Mouse (Mus musculus) spleen, adult 2 months (tissue): Measurements from ENCODE around the gene Bcl7a.
A peak's percentile ranks its signal among the peaks of the same experiment; 100 is the strongest.

Source experiments
- CTCF ChIP-seq: fragments of 200-500 bp; IDR thresholded peaks from 2 replicates; pipeline ENCODE4 v1.5.1; 2011; ENCODE audit warnings: mild to moderate bottlenecking, inconsistent platforms; ENCODE audit not compliant: insufficient read depth, insufficient read length, insufficient replicate concordance; ENCODE audit errors: extremely low read depth
- POLR2A ChIP-seq: fragments of 200-500 bp; IDR thresholded peaks from 2 replicates; pipeline ENCODE4 v1.6.1; 2011; ENCODE audit warnings: low read depth, low read length, inconsistent platforms

DNA sequence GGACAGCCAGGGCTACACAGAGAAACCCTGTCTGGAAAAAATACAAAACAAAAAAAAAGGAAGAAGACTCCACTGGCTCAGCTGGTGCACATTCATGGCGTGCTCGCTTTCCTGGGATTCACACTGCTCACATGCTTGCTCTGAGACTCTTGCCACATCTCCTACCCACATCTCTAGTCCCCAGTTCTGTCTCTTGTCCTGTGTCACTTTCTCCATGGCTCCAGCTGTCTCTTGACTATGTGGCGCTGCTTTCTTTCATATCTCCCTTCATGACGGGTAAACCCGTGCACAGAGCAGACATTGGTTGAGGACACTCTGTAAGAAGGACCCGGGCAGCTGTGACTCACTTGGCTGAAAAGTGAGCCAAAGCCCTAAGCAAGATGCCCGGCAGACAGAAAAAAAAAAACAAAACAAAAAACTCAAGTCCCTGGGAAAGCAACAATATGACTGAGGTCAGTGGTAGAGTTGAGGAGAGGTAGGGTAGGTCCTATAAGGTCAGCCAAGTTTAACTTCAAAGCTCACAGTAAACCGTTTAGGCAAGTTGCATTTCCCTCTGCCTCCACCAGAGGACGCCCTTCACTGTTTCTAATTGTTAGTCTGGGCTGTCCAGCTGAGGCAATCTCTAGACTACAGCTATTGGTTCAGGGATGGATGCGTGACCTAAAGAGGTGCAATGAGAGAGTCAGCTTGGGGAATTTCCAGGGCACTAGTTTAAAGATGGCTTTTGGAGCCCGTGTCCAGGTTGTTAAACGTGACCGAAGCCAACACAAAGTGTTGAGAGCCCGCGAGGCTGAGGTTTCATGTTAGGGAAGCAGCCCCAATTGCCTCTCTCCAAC is 33.7 kb downstream of the Bcl7a start:
- TF ChIP-seq CTCF: peak; percentile 85; the same call in 1 of the 2 replicates
- TF ChIP-seq POLR2A: no peak
